Mouse (Mus musculus) embryo, embryonic 10.5 days (tissue): ENCODE results near the gene Zbtb1.

Experiments used
- DNase-seq: peaks from one replicate; pipeline ENCODE4 v3.0.0-alpha.2; 2015; ENCODE audit warnings: low spot score

The Zbtb1 gene

DNA sequence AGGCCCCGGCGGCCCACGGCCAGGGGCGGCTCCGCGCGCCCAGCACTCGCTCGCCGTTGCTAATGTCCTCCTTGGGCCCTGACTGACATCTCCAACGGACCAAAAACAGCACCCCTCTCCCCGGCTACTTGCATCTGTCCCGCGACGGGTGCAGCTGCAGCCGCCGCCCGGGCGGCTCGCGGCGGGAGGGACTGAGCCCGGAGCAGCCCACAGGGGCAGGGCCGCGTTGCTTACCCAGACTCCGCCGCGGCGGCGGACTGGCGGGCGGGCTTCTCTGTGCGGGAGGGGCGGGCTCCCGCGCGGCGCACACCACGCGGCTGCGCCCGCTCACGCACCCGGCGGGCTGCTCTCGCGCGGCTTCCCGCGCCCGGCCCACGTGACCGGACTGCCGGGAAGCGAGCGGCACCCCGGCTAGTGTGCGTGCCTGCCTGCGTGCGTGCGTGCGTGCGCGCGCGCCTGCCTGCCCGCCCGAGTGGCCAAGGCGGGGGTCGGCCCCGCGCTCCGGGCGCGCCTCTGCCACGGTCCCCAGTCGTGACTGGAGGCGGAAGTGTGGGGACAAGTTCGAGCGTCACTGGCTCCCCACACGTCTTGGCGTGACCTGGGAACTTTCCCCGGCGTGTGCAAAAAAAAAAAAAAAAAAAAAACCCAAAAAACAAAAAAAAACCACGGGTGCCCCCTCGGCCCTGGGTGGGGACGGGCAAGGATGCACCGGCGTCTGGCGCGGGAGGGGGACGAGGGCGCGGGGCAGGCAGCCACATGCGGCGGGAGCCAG is 674 bp upstream of the Zbtb1 start, which contains the start of gene Zbtb25:
TSS of gene Zbtb25 (minus strand) at position 397 of the 772 bp plus-strand sequence.
- peak; percentile 86 for DNase-seq

GRCm38 (mm10) chr12:76370831-76371571 is 935 bp downstream of the Zbtb1 start:
- DNase-seq = peak; percentile 84

GRCm38 (mm10) chr12:76372046-76372445 is 2.0 kb downstream of the Zbtb1 start:
- no peak for DNase-seq

DNA sequence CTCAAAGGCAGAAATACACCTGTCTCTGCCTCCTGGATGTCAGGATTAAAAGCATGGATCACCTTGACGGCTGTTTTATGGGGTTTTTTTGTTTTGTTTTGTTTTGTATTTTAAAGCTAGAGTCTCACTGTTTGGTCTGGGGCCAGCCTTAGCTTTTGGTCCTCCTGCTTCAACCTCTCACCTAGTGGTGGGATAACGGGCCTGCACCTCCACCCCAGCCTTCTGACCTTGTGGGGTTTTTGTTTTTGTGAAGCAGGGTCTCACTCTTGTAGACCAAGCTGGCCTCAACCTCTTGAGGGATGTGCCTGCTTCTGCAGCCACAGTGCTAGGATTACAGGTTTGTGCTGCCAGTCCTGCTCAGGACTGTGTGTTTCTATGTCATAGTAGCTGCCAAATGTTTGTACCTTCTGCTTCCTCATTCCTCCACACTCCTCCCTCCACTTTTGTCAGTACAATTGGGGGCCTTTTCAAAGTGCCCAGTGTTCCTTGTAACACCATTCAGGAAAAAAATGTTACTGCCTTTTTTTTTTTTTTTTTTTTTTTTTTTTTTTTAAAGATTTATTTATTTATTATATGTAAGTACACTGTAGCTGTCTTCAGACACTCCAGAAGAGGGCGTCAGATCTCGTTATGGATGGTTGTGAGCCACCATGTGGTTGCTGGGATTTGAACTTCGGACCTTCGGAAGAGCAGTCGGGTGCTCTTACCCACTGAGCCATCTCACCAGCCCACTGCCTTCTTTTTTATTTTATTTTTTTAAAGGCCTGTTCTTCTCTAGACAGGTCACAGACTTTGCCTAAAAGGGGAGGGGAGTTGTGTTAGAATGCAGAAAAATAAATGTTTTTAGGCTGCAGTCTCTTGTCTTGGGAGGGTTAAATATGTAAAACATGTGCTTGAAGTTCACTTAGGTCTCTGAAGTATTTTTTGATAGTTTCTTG is 3.1 kb downstream of the Zbtb1 start:
- DNase-seq = no peak

DNA sequence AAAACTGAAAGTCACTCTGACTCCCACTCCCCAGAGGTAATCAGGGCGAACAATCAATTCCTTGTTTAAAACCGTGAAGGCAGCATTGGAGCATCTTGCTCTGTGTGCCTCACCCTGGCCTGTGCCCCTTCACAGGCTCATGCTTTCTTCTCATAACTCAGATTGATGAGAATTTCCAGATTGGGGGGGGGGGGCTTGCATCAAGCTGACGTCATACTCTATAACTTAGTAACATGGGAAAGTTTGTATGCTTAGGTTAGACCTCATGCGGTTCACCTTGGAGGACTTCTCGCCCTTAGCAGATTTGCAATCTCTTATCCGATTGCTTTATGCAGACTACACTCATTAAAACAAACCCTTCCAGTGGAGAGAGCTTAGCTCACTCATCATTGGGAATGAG is 3.9 kb downstream of the Zbtb1 start:
- no peak for DNase-seq

DNA sequence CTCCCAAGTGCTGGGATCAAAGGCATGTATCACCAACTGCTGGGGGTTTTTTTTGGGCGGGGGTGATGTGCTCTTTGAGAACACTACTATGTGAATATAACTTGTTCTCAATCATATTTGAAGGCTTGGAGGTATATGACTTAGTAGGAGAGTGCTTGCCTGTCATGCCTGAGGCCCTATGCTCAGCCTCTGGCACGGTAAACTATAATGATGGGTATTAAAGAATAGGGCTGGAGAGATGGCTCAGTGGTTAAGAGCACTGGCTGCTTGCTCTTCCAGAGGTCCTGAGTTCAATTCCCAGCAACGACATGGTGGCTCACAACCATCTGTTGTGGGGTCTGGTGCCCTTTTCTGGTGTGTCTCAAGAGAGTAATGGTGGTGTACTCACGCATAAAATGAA is 4.8 kb downstream of the Zbtb1 start:
- DNase-seq = no peak

- no peak for DNase-seq
Observed at GRCm38 (mm10) chr12:76375506-76375905, 5.4 kb downstream of the Zbtb1 start.

- peak; percentile 60 for DNase-seq
Observed at GRCm38 (mm10) chr12:76376649-76377048, 6.6 kb downstream of the Zbtb1 start.

DNA sequence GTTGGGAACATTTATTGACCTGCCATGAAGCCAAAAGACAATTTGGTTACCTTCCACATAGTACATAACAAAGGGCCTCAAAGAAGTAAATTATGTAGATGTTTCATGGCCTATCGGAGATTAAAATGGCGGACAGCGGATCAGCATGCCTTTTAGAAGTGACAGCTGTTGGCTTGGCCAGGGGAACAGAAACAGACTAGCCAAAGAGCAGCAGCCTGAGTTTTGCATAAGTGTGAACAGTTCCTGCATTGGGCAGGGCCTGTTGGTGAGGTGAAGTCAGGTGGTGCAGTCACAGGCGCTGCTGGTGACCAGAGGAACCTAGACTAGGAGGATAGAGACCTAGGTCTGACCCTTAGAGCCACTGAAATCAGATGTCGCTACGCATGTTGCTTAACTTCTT is 7.0 kb downstream of the Zbtb1 start:
- DNase-seq = no peak

DNA sequence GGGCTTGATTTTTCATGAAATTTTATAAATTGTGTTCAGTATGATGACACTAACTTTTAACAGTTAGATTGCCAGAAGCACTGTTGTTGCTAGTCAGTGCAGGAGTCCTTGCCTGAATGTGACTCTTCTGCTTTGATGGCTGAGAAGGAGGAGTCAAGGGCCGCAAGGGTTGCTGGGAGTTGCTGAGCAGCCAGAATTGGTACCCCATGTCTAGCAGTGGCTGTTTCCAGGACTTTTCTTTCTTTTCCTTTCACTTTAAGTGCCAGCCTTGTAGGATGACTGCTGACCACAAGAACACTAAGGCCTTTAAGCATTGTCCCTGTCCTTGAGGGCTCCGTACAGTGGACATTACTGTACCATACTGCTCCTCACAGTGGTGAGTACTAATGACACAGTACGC is 7.7 kb downstream of the Zbtb1 start:
- no peak for DNase-seq

DNA sequence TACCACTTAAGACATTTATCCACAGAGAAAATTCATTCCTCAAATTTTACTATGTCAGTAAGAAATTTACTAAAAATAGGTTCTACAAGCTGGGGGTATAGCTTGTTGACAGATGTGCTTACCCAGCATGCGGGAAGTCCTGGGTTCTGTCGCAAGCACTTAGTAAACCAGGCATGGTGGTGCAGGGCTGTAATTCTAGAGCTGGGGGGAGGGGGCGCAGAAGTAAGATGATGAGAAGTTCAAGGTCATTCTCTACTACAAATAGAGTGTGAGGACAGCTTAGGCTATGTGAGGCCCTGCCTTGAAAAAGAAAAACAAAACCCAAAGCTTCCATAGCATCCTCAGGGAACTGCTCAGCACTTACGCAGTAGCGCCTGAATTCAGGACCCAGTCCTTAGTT is 8.5 kb downstream of the Zbtb1 start:
- no peak for DNase-seq

- no peak for DNase-seq
Observed at GRCm38 (mm10) chr12:76380151-76380550, 10.1 kb downstream of the Zbtb1 start.

GRCm38 (mm10) chr12:76385342-76385741 is 15.3 kb downstream of the Zbtb1 start:
- DNase-seq = no peak

- DNase-seq = no peak
Observed at GRCm38 (mm10) chr12:76388794-76389193, 18.7 kb downstream of the Zbtb1 start.

GRCm38 (mm10) chr12:76391595-76392271 is 21.7 kb downstream of the Zbtb1 start:
- no peak for DNase-seq

- no peak for DNase-seq
Observed at GRCm38 (mm10) chr12:76392979-76393378, 22.9 kb downstream of the Zbtb1 start.

DNA sequence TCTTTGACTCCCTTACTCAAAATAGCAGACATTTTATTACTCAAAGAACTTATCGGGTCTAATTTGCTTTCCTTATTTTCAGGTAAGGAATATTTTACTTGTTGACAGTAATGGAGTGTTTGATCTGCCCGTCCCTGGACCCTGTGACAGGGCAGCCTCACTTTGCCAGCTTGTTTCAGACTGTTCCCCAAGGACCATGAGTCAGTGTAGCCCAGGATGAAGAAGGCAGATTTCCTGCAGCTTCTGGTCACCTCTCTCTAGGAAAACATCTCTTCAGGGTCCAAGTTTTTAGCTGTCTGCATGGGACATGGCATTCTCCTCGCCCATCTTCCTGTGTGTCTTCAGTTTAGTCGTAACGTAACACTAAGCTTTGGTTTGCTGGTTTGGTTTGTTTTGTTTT is 27.2 kb downstream of the Zbtb1 start:
- no peak for DNase-seq

DNA sequence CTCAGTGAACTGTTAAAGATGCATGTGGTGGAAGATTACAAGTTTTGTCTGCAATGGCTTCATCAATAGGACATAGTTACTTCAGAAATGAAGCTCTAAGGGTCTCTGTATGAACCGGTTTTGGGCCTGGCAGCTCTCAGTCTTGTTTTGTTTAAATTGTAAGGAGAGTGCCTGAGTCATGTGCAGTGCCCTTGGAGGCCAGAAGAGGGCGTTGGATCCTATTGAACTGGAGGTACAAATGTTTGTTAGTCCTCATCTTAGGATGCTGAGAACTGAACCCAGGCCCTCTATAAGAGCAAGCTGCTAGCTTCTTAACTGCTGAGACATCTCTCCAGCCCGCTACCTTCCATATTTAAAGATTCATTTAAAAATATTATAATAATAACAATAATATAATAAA is 31.6 kb downstream of the Zbtb1 start:
- DNase-seq = no peak

- peak; percentile 89 for DNase-seq
Observed at GRCm38 (mm10) chr12:76402991-76403885, 33.2 kb downstream of the Zbtb1 start.

DNA sequence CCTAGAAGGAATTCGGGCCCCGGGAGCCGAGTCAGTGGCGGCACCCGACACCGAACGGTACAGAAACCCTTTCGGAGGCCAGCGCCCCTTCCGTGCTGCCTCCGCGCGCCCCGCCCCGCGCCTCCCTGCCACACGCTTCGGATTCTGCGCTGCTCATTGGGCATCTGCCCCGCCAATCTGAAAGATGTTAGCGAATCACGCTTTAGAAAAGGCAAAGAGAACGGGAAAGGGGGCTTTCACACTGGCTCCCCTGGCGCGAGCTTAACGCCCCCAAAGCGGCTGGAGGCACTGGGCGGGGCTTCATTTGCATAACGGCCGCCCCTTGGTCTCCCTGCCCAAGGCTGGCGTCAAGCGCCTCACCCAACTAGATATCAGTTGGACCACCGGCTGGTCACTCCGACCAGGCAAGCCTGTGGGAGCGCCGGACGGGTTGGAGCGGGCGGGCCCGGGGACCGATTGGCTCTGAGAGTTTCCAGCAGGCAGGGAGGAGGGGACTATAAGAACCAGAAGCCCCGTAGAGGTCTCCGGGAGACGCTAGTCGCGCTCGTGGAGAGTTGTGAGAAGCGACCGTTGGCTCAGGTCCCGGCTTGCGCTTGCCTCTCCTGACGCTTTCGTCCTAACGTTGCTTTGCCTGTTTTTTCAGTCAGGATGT is 33.9 kb downstream of the Zbtb1 start, which contains the start of gene Hspa2:
TSS of gene Hspa2 (plus strand) at position 291 of the 652 bp plus-strand sequence.
- peak; percentile 100 for DNase-seq
